Mouse (Mus musculus) hematopoietic stem cell, adult 5-6 weeks (primary cell): ENCODE measurements around the gene Cypt2. TPM values are rescaled to one million over a fixed set of nuclear protein-coding genes. Genes with fewer than 3 reads are reported as not detected.
"Not testable (repeated sequence)": the region's sequence is repeated elsewhere in the genome, so short reads cannot be mapped to it uniquely, and the experiment has no call there.

ENCODE experiments used
- ATAC-seq, 2 experiments: fragments of 125-278 bp in 1 of 2; replicated peaks in 1 of 2; 2 replicates each; pipeline ENCODE4 v1.8.0; 2016 to 2017; ENCODE audit warnings: inconsistent platforms in 2 of 2, mild to moderate bottlenecking in 2 of 2, moderate number of reproducible peaks in 2 of 2, low read depth in 1 of 2, moderate TSS enrichment in 1 of 2; ENCODE audit not compliant: low FRiP score in 2 of 2, poor library complexity in 2 of 2, severe bottlenecking in 2 of 2, insufficient read depth in 1 of 2, low TSS enrichment in 1 of 2
- total RNA-seq: library from RNA; stranded (forward); fragments of 172-1452, 232-1000 nt; gene quantifications from 2 replicates; pipeline ENCODE4 v1.2.3, GENCODE M21; 2017

Gene Cypt2
- total RNA-seq, result not detected in 2 replicates

DNA sequence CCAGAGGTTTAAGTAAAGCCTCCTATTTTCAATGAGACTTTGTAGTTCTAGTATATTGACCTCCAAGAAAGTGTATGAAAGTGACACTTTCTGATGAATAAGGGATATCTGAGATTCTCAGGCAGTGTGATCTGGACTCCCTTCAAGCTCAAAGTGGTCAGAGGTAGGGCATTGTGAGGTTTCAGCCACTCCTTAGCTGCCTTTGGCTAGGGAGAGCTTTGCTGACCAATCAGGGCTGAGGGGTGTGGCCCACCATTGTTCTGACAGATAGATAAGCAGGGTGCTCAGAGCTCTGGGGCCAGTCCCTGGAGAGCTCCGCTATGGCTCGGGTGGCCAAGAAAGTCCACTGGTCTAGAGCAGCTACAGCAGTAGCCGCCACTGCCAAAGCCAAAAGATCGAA is at the start of gene Cypt2:
Gene Cypt2, plus strand, starts transcription at position 301 of the 400 bp plus-strand sequence.
- not testable (repeated sequence) for ATAC-seq

DNA sequence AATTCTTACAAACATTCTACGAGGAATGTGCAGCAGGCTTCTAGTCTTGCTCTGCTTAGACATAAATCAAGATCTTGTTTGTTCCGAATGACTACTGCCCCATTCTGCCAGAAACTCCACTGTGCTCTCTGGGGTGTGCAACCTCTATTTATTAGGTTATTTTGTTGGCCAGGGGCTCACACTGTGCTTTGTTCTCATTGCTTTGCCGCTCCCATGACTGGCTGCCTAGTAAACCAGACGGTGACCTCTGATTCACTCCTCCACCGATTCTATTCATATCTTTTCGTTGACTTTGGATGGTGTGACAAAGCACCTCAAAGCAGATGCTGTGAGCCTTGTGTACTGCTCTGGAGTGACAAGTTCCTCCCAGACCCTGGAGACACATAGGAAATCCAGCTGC is 46.7 kb downstream of the Cypt2 start:
- ATAC-seq, result no peak
